Mouse (Mus musculus) fat pad, adult 2 months (tissue): ENCODE measurements around the gene Pde6g.

Experiments used
- DNase-seq: peaks from one replicate; pipeline ENCODE4 v3.0.0-alpha.2; 2011; ENCODE audit warnings: low read depth, low spot score; ENCODE audit errors: extremely low read depth

Gene Pde6g

DNA sequence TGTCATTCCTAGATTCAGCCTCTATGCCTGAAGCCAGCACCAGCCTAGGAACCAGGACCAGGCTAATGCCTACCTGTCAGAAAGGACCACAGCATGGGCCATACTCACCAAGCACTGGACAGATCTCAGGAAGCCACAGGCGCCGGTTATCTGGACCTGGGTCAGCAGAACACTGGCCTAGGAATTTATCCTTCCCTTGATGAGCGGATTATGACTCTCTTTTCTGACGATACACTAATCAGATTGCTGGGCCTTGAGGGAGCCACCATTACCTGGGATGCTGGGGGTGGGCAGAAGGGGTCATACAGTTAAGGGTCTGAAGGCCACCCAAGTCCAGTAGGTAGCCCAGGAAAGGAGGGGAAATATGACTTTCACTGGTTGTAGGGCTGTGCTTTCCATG is at the start of gene Pde6g:
Gene Pde6g, minus strand, starts transcription at position 195 of the 400 bp plus-strand sequence.
- no peak for DNase-seq

GRCm38 (mm10) chr11:120501701-120502100 is 48.4 kb upstream of the Pde6g start:
- no peak for DNase-seq

DNA sequence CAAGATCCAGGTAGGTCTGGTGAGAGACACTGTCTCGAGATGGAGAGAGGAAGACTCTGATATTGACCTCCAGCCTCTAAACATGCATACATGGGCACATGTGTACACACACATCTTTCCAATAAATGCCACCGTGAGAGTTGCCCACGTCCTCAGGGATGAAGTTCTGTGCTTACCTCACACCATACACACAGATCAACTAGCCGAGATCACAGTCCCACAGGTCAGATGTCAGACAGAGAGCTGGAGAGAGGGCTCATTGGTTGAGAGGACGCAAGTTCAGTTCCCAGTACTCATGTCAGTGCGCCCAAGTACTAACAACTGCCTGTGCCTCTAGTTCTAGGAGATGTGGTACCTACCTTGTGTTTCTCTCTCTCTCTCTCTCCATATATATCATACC is 47.7 kb upstream of the Pde6g start:
- DNase-seq, result no peak

DNA sequence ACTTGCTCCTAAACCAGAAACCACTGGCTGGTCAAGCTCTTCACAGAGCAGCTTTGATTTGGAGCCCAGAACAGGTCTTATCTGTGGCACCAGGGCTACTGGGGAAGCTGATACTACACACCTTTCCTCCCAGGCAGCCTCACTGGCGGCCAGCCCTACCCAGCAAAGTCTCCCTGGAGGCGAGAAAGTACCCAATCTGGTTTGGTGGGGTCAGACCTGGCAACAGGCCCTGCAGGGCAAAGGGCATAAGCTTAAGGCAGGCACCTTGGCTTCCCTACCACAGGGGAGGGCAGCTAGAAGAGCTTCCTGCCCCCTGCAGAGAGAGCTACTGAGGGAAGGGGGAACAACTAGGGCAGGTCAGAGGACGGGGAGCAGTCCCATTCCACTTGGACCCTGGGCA is 47.1 kb upstream of the Pde6g start:
- no peak for DNase-seq

DNA sequence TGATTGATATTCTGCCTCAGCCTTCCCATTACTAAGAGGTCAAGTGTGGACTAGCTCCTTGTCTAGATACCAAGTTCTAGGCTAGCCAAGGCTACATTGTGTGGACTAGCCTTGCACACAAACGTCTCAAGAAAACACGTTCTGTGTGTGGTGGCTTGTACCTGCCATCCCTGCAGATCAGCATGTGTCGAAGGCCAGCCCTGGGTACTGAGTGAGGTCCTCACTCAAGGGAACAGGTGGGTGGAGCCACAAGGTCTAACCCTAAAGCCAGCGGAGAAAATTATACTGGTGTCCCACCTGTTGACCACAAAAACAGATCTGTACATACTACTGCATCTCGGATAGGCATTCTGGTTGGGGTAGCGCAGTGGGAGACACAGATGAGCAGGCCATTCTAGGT is 46.6 kb upstream of the Pde6g start:
- no peak for DNase-seq

DNA sequence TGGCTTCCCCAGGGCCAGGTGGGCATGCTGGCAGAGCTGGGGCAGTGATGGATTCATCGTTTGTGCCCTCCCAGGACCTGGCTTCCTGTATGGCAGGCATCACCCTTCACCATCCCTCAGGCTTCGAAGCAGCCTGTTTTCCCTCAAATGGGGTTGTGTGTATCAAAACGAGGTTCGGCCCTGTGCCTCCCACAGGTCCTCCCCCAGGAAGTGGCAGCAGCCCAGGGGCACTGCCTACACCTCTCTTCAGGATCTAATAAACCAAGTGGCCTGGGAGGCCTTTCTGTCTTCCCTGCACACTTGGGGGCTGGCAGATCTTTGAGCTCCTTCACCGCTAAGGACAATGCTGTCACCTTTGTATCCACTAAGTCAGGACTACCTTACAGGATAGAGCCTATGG is 45.6 kb upstream of the Pde6g start:
- no peak for DNase-seq

DNA sequence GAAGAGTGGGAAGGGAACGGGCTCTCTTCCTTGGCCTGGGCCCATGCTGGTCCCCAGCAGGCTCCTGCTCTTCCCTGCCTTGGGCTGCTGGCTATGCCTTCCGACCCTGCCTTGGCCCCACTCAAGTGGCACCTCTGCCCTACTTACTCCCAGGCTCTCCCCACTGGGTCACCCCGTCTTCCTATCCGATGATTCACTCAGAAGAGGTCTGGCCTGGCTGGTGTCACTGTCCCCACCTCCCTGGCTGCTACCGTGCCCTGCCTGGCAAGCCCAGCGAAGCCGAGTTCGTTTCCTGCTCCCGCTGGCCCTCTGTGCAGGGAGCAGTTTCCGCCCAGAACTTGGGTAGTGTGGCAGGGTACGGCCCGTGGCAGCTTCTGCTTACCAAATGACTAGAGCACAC is 44.9 kb upstream of the Pde6g start:
- no peak for DNase-seq

DNA sequence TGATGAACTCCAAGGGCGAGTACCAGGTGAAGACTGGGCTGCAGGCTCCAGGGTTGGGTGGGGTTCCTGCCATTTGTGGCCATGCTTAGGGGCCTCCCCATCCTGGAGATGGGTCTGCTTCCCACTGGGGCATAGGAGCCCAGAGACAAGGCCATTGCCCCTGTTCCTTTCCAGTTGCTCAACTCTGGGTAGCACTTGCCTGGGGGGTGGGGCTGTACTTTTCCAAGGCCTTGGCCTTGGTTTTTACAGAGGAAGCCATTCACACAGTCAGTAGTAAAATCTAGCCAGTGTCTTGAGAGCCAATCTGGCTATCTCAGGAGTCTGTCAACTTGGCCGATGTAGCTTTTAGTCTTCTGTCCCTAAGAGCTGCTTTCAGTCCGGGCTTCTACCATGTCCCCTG is 44.1 kb upstream of the Pde6g start:
- DNase-seq, result no peak

DNA sequence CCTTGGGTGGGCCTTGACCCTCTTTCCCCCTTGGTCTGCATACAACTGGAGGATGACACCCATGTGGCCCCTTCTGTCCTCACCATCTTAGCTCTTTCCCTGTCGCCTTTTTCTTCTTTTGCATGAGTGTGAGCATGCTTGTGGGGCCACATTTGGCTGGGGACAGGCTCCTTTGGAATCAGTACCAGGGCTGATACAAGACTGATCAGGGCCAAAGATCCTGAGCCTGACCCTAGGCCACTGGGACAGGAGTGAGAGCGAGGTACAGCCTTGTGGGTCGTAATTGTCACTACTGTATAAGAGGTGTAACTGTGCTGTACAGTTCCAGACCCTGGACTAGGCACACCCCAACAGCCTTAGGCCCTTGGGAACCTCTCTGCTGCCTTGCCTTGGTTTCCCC is 40.6 kb upstream of the Pde6g start:
- no peak for DNase-seq

DNA sequence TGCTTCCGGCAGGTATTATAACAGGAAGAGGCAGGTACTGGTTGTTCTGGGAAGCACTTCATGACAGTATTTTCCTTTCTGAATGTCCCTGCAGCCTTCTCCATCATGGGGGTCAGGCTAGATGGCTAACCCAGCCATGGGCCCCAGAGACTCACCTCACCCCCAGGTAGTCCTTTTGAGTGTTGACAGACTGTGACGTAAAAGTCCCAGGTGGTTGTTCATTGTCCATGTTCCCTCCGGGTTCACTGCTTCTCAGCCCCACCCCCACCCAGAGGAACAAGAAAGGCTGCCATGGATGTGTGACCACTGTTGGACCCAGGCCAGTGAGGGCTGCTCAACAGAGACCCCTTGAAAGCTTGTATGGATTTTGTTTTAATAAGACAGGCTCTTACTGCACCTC is 40.1 kb upstream of the Pde6g start:
- DNase-seq, result no peak

DNA sequence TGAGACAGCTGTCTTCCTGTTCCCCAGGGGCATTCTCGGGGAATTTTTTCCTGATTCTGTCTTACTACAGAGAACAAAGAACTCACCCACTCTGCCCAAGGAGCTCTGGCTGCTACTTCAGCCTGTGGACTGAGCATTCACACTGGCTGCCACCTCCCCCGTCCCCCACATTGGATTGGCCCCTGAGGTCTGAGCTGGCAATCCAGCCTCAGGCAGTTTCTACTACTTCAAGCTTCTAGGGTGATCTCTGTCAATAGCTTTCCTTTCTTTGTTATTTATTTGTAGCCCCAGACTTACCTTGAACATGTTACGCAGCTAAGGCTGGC is 39.5 kb upstream of the Pde6g start:
- no peak for DNase-seq

DNA sequence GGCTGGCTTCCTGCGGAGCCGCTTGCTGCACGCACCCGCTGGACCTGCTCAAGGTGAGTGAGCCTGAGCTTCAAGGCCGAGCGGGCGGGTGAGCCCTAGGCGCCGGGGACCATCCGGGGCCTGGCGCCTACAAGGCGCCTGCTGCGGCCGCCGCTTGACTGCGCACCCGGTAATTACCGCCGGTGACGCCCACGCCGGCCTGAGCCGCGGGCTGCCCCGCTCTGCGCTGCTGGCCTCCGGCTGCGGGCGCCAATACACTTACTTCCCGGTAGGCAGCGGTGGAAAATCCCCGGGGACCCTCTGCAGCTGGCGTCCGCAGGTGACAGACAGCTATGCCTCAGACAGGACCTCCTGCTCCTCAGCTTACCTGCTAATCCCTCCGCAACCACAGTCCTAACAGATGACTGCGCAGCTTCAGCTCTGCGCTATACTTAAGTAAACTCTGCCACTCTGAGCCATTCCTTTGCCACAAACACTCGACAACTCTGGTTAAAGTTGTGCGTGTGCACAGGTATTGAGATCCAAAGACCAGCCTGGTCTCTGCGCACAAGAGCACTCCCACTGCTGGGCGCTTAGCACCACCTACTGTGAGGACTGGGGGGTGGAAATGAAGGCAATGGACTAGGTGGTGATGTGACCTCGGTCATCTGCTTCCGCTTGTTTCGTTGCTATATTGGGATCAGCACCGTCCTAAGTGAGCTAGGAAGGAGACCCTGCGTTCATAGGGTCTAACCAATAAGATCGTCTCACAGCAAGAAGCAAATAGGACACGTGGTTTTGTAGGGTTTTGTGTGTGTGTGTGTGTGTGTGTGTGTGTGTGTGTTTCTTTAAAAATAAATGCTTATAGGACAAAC is 39.0 kb upstream of the Pde6g start:
- DNase-seq, result no peak

DNA sequence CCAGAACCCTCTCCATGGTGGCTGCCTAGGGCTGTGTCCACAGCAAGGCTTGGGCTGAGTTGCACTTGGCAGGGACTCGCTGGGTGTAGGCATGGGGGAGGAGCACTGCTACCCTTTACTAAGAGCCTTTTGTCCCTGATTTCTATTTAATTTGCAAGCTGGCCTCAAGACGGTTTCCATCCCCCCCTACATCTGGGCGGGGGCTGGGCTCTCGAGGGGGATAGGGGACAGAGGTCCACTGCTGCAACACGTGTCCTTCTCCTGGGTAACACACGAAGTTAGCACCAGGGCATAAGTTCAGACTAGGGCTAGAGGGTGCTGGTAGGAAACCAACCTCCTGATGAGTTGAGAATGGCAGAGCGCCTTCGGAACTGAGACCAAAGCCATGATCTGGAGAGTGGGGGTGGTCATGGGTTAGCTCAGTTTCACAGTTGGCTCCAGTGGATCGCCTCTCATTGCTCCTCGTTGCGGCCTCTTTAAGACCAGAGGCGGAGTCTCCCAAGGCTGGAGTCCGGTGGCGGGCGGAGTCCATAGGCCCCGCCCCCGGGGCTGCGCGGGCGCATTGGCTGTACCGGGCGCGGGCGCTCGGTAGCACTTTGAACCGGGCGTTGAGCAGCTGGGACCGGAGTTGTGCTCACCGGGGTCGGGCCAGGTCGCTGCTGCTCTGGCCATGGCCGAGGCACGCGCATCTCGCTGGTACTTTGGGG is 38.2 kb upstream of the Pde6g start, which contains the start of gene Slc25a10:
Gene Slc25a10, plus strand, starts transcription at position 524 of the 707 bp plus-strand sequence.
- no peak for DNase-seq

GRCm38 (mm10) chr11:120490291-120491046 is 37.2 kb upstream of the Pde6g start:
- no peak for DNase-seq

GRCm38 (mm10) chr11:120489054-120489761 is 35.9 kb upstream of the Pde6g start:
- DNase-seq, result no peak

DNA sequence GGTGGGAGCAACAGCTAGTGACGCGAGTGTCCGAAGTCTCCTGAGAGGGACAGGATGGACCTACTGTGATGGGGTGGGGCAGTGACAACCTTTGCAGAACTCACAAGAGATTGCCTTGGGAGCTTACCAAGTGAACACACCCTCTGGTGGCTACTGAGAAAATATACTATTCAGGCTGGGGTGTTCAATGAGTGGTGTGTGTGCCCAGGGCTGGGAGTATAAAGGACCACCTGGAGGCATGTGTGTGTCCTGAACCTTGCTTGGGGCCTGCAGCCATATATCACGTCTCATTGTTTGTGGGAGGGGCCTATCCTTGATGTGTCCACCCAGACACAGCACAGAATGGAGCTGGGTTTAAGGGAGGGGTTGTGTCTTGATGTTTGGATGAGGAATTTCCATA is 35.2 kb upstream of the Pde6g start:
- DNase-seq, result no peak

GRCm38 (mm10) chr11:120485251-120485650 is 32.0 kb upstream of the Pde6g start:
- no peak for DNase-seq

DNA sequence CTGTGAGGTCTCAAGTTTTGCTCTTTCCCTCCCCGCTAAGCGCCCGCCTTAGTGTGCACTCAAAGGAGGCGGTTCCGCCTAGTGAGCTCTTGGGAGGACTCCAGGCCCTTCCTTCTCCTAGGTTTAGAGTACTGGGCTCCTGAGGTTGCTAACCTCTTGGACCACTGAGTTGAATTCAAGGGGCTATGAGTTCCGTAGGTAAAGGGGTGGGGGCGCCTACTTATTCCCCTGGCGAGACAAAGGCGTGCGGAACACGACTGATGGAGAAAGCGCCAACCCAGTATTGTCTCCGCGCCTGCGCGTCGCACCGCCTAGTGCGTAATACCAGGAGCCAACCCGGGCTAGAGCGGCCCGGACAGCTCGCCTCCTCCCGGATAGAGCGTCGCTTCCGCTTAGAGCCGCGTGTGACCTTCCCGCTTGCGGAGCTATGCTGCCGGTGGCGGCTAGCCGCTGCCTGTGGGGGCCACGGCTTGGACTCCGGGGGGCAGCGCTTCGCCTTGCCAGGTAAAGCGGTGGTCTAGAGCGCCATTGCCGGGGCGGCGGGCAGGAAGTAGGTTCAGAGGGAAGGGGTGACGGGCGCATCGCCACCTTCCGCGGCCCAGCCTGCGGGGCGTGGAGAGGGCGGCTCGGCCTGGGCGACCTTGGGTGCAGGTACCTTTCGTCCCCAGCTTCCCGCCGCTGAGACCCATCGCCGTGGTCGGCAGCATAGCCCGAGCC is 31.1 kb upstream of the Pde6g start, which contains the start of gene Mrpl12:
Gene Mrpl12, plus strand, starts transcription at position 349 of the 717 bp plus-strand sequence.
- DNase-seq, result no peak

DNA sequence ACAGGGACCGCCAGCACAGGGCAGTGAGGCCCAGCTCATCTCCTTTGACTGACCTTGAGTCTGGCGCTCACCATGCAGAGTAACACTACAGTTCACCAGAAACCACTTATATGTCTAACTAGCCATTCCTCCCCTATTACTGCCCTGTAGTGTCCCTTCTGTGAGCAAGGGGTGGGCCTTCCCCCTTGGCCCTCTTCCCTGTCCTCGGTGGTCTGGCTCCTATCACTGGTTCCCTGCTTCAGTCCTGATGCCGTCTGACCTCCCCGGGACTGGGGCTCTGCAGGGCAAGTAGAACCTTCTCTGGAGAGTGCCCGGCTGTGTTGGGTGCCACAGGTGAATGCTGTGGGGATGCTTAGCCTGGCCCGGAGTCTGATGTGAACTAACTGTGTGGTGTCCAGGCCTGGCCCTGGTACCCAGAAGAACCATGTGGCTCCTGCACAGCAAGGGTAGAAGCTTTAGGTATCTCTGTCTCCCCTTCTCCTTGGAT is 30.2 kb upstream of the Pde6g start:
- no peak for DNase-seq

GRCm38 (mm10) chr11:120472052-120472451 is 18.8 kb upstream of the Pde6g start:
- no peak for DNase-seq
